Mouse (Mus musculus) spleen, postnatal 36 days (tissue): Measurements from ENCODE around the gene Pipox.

Source experiments
- DNase-seq, 2 experiments: peaks; one replicate each; pipeline ENCODE4 v3.0.0; 2022; ENCODE audit warnings: low spot score in 2 of 2, mixed read lengths in 1 of 2

Pipox gene

GRCm38 (mm10) chr11:77893787-77894718, at the start of gene Pipox:
TSS of gene Pipox (minus strand) at chr11:77894096.
- DNase-seq = peak; percentile 53 to 57

GRCm38 (mm10) chr11:77942230-77942629, 48.3 kb upstream of the Pipox start:
- DNase-seq = no peak

GRCm38 (mm10) chr11:77937649-77938410, 43.9 kb upstream of the Pipox start:
- no peak for DNase-seq

GRCm38 (mm10) chr11:77936846-77937245, 43.0 kb upstream of the Pipox start:
- no peak for DNase-seq

GRCm38 (mm10) chr11:77934568-77935311, 40.8 kb upstream of the Pipox start:
- no peak for DNase-seq

GRCm38 (mm10) chr11:77934111-77934521, 40.2 kb upstream of the Pipox start:
- DNase-seq = no peak

GRCm38 (mm10) chr11:77932576-77932975, 38.7 kb upstream of the Pipox start:
- no peak for DNase-seq

GRCm38 (mm10) chr11:77931541-77932433, 37.9 kb upstream of the Pipox start:
- no peak for DNase-seq

- DNase-seq = peak; percentile 36 to 40
Measured at GRCm38 (mm10) chr11:77930751-77931540, 37.0 kb upstream of the Pipox start, which contains the start of gene Sez6. TSS of gene Sez6 (plus strand) at chr11:77930800.

- no peak for DNase-seq
Measured at GRCm38 (mm10) chr11:77927837-77928236, 33.9 kb upstream of the Pipox start.

GRCm38 (mm10) chr11:77926666-77927065, 32.8 kb upstream of the Pipox start:
- no peak for DNase-seq

- no peak for DNase-seq
Measured at GRCm38 (mm10) chr11:77925836-77926657, 32.2 kb upstream of the Pipox start.

- no peak for DNase-seq
Measured at GRCm38 (mm10) chr11:77923285-77923684, 29.4 kb upstream of the Pipox start.

GRCm38 (mm10) chr11:77917166-77917565, 23.3 kb upstream of the Pipox start:
- no peak for DNase-seq

- DNase-seq = no peak
Measured at GRCm38 (mm10) chr11:77916741-77917140, 22.8 kb upstream of the Pipox start.

GRCm38 (mm10) chr11:77914598-77915260, 20.8 kb upstream of the Pipox start:
- no peak for DNase-seq

- DNase-seq = no peak
Measured at GRCm38 (mm10) chr11:77913505-77913904, 19.6 kb upstream of the Pipox start.

GRCm38 (mm10) chr11:77909776-77910175, 15.9 kb upstream of the Pipox start:
- no peak for DNase-seq

- DNase-seq = no peak
Measured at GRCm38 (mm10) chr11:77909376-77909775, 15.5 kb upstream of the Pipox start.
